Mouse (Mus musculus) kidney, postnatal 0 days (tissue): Measurements from ENCODE around the gene Rrp9. TPM values are rescaled to one million over a fixed set of nuclear protein-coding genes. Genes with fewer than 3 reads are reported as not detected.
"Not testable (repeated sequence)": the region's sequence is repeated elsewhere in the genome, so short reads cannot be mapped to it uniquely, and the experiment has no call there.

Experiments used
- ATAC-seq: fragments of 200-750 bp; cut with Nextera tagmentation; replicated peaks from 2 replicates; pipeline ENCODE4 v1.8.0; 2017; ENCODE audit warnings: low read depth, moderate number of reproducible peaks, moderate TSS enrichment, moderate library complexity; ENCODE audit not compliant: low FRiP score
- DNase-seq: peaks from one replicate; pipeline ENCODE4 v3.0.0-alpha.2; 2016; ENCODE audit warnings: low spot score
- H3K27ac ChIP-seq: fragments of 300-500 bp; sonication (generic); 2 replicates; pipeline ENCODE4 v1.5.1; 2014; ENCODE audit warnings: mild to moderate bottlenecking
- H3K27me3 ChIP-seq: fragments of 300-500 bp; sonication (generic); 2 replicates; pipeline ENCODE4 v1.6.1; 2014; ENCODE audit warnings: low read length, mixed read lengths; ENCODE audit not compliant: insufficient read depth
- H3K36me3 ChIP-seq: fragments of 300-500 bp; sonication (generic); 2 replicates; pipeline ENCODE4 v1.6.1; 2014; ENCODE audit warnings: low read length, mixed read lengths; ENCODE audit not compliant: insufficient read depth
- H3K4me1 ChIP-seq: fragments of 300-500 bp; sonication (generic); replicated peaks from 2 replicates; pipeline ENCODE4 v1.6.1; 2014; ENCODE audit warnings: antibody characterized with exemption, low read length, mixed read lengths; ENCODE audit not compliant: insufficient read depth
- H3K4me2 ChIP-seq: fragments of 300-500 bp; sonication (generic); 2 replicates; pipeline ENCODE4 v1.6.1; 2014; ENCODE audit warnings: mild to moderate bottlenecking, low read length, moderate library complexity, mixed read lengths
- H3K4me3 ChIP-seq: fragments of 300-500 bp; sonication (generic); replicated peaks from 2 replicates; pipeline ENCODE4 v1.5.1; 2014; ENCODE audit warnings: low read depth, low read length
- H3K9ac ChIP-seq: fragments of 300-500 bp; sonication (generic); 2 replicates; pipeline ENCODE4 v1.6.1; 2014; ENCODE audit warnings: low read depth, low read length
- H3K9me3 ChIP-seq: fragments of 300-500 bp; sonication (generic); replicated peaks from 2 replicates; pipeline ENCODE4 v1.6.1; 2016; ENCODE audit warnings: low read length, inconsistent platforms, mixed read lengths
- CTCF ChIP-seq: IDR thresholded peaks from 2 replicates; pipeline ENCODE4 v1.5.1; 2016; ENCODE audit warnings: antibody characterized with exemption, low read depth, mild to moderate bottlenecking, moderate library complexity
- WGBS: fragments of 180-500 bp; shearing (Covaris S2); extraction: QIAGEN DNeasy Blood & Tissue Kit; methylation state at CpG from one replicate; pipeline ENCODE4 v1.1.7; 2014; 5-methylcytosine and 5-hydroxymethylcytosine counted together
- polyA plus RNA-seq: library from polyadenylated mRNA; unstranded; fragments of >200 nt; fragmentation: Nextera tagmentation; extraction: Ambion mirVana; gene quantifications from 2 replicates; pipeline ENCODE4 v1.2.1, GENCODE M21; 2015

The Rrp9 gene
- polyA plus RNA-seq, 1 experiment from 2014 or later = 35.6 TPM

- Histone ChIP-seq H3K36me3 (peaks cover 34% of the 10 kb centered on the region; the same call in 1 of the 2 replicates), H3K4me1 (no peaks in the 10 kb centered on the region; the same call in 1 of the 2 replicates)
- no peak for ATAC-seq
These were observed 5.3 kb downstream of the Rrp9 start for GRCm38 (mm10) chr9:106481075-106481474.

GRCm38 (mm10) chr9:106481676-106482075 lies 5.9 kb downstream of the Rrp9 start:
- no peaks in the 10 kb centered on the region for H3K9me3 ChIP-seq
- H3K36me3 ChIP-seq = peaks cover 34% of the 10 kb centered on the region; the same call in 1 of the 2 replicates
- H3K4me1 ChIP-seq = no peaks in the 10 kb centered on the region; the same call in 1 of the 2 replicates
- H3K27me3 ChIP-seq = no peaks in the 10 kb centered on the region
- no peak overlapping the region for H3K4me3 ChIP-seq
- H3K9ac ChIP-seq = no peak overlapping the region
- DNase-seq (no peak), ATAC-seq (no peak)
- WGBS = 93% methylated on average over 13 of the region's 13 CpGs
- H3K4me2 ChIP-seq = no peak overlapping the region
- H3K27ac ChIP-seq = no peak overlapping the region
- TF ChIP-seq CTCF = no peak

More at GRCm38 (mm10) chr9:106481075-106481474, 5.3 kb downstream of the Rrp9 start:
- Histone ChIP-seq H3K27ac (no peak overlapping the region), H3K27me3 (no peaks in the 10 kb centered on the region), H3K9ac (no peak overlapping the region), H3K4me3 (no peak overlapping the region), H3K9me3 (no peaks in the 10 kb centered on the region), H3K4me2 (no peak overlapping the region)
- DNase-seq = no peak
- no peak for TF ChIP-seq CTCF
- WGBS = 78% methylated on average over 15 of the region's 15 CpGs

GRCm38 (mm10) chr9:106482578-106483115 lies 6.9 kb downstream of the Rrp9 start:
- Histone ChIP-seq H3K9me3 (no peaks in the 10 kb centered on the region), H3K4me1 (no peaks in the 10 kb centered on the region; the same call in 1 of the 2 replicates), H3K4me3 (no peak overlapping the region), H3K27ac (no peak overlapping the region), H3K9ac (no peak overlapping the region), H3K27me3 (no peaks in the 10 kb centered on the region), H3K36me3 (peaks cover 34% of the 10 kb centered on the region; the same call in 1 of the 2 replicates), H3K4me2 (no peak overlapping the region)
- TF ChIP-seq CTCF = no peak
- WGBS = 84% methylated on average over 17 of the region's 17 CpGs
- DNase-seq = no peak
- no peak for ATAC-seq

- H3K4me3 ChIP-seq = no peak overlapping the region
- H3K27me3 ChIP-seq = no peaks in the 10 kb centered on the region
- no peaks in the 10 kb centered on the region for H3K4me1 ChIP-seq
- TF ChIP-seq CTCF = no peak
- no peak overlapping the region for H3K9ac ChIP-seq
- peaks cover 34% of the 10 kb centered on the region; the same call in 1 of the 2 replicates for H3K36me3 ChIP-seq
- H3K4me2 ChIP-seq = no peak overlapping the region
- DNase-seq (no peak), ATAC-seq (no peak)
- no peaks in the 10 kb centered on the region for H3K9me3 ChIP-seq
- H3K27ac ChIP-seq = no peak overlapping the region
- 97% methylated on average over 10 of the region's 10 CpGs for WGBS
These were observed 7.4 kb downstream of the Rrp9 start for GRCm38 (mm10) chr9:106483136-106483535.

GRCm38 (mm10) chr9:106483606-106484005 lies 7.8 kb downstream of the Rrp9 start:
- Histone ChIP-seq H3K4me2 (no peak overlapping the region), H3K36me3 (peaks cover 34% of the 10 kb centered on the region; the same call in 1 of the 2 replicates), H3K27ac (no peak overlapping the region), H3K4me1 (no peaks in the 10 kb centered on the region), H3K27me3 (no peaks in the 10 kb centered on the region), H3K9me3 (no peaks in the 10 kb centered on the region), H3K9ac (no peak overlapping the region), H3K4me3 (no peak overlapping the region)
- ATAC-seq = no peak
- no peak for TF ChIP-seq CTCF
- WGBS = 92% methylated on average over 17 of the region's 17 CpGs
- DNase-seq = no peak

GRCm38 (mm10) chr9:106485076-106485475 lies 9.3 kb downstream of the Rrp9 start:
- Histone ChIP-seq H3K4me3 (no peak overlapping the region), H3K27ac (no peak overlapping the region), H3K36me3 (peaks cover 34% of the 10 kb centered on the region; the same call in 1 of the 2 replicates), H3K27me3 (no peaks in the 10 kb centered on the region), H3K4me2 (no peak overlapping the region), H3K4me1 (no peaks in the 10 kb centered on the region), H3K9ac (no peak overlapping the region), H3K9me3 (no peaks in the 10 kb centered on the region)
- DNase-seq (no peak), ATAC-seq (no peak)
- 82% methylated on average over 10 of the region's 10 CpGs for WGBS
- no peak for TF ChIP-seq CTCF

- H3K36me3 ChIP-seq = peaks cover 24% of the 10 kb centered on the region; the same call in 1 of the 2 replicates
- not testable (repeated sequence) for H3K4me2 ChIP-seq, H3K27me3 ChIP-seq, H3K4me3 ChIP-seq, H3K27ac ChIP-seq, H3K4me1 ChIP-seq, DNase-seq, ATAC-seq, H3K9me3 ChIP-seq, H3K9ac ChIP-seq
- 81% methylated on average over 6 of the region's 6 CpGs for WGBS
These were observed 11.8 kb downstream of the Rrp9 start for GRCm38 (mm10) chr9:106487602-106488001.
